Mouse (Mus musculus) liver, embryonic 14.5 days (tissue): ENCODE data around the gene Spag17. TPM values are rescaled to one million over a fixed set of nuclear protein-coding genes. Genes with fewer than 3 reads are reported as not detected.

Experiments
- ATAC-seq: fragments of 200-750 bp; cut with Nextera tagmentation; 2 replicates; pipeline ENCODE4 v1.8.0; 2017; ENCODE audit warnings: moderate number of reproducible peaks, mild to moderate bottlenecking, moderate library complexity; ENCODE audit not compliant: insufficient read depth
- DNase-seq, 3 experiments: peaks; one replicate each; pipeline ENCODE4 v3.0.0-alpha.2; 2012 to 2013; ENCODE audit warnings: low read depth in 3 of 3, low spot score in 3 of 3
- H3K27ac ChIP-seq: fragments of 300-500 bp; sonication (generic); 2 replicates; pipeline ENCODE4 v1.5.1; 2014; ENCODE audit warnings: moderate library complexity, mild to moderate bottlenecking, control low read depth, inconsistent platforms
- H3K27me3 ChIP-seq: fragments of 300-500 bp; sonication (generic); 2 replicates; pipeline ENCODE4 v1.6.1; 2014; ENCODE audit warnings: mild to moderate bottlenecking, low read length, moderate library complexity; ENCODE audit not compliant: control insufficient read depth, insufficient read depth
- H3K36me3 ChIP-seq: fragments of 300-500 bp; sonication (generic); replicated peaks from 2 replicates; pipeline ENCODE4 v1.6.1; 2014; ENCODE audit warnings: low read depth; ENCODE audit not compliant: control insufficient read depth, insufficient read depth
- H3K4me1 ChIP-seq, 2 experiments: fragments of 200-500 bp in 1 of 2; fragments of 300-500 bp in 1 of 2; sonication (generic) in 1 of 2; replicated peaks; 2 replicates each; pipeline ENCODE4 v1.6.1; 2012 to 2014; ENCODE audit warnings: antibody characterized with exemption in 1 of 2, inconsistent platforms in 1 of 2, low read length in 1 of 2; ENCODE audit not compliant: control insufficient read depth in 2 of 2, insufficient read depth in 2 of 2
- H3K4me2 ChIP-seq: fragments of 300-500 bp; sonication (generic); 2 replicates; pipeline ENCODE4 v1.6.1; 2014; ENCODE audit warnings: low read depth, mild to moderate bottlenecking, control low read depth, moderate library complexity
- H3K4me3 ChIP-seq, 2 experiments: fragments of 200-500 bp in 1 of 2; fragments of 300-500 bp in 1 of 2; sonication (generic) in 1 of 2; 2 replicates each; pipeline ENCODE4 v1.5.1; 2012 to 2014; ENCODE audit warnings: low read depth in 2 of 2, low read length in 2 of 2, mild to moderate bottlenecking in 2 of 2, control low read depth in 1 of 2, inconsistent platforms in 1 of 2, moderate library complexity in 1 of 2; ENCODE audit not compliant: insufficient read depth in 1 of 2
- H3K9ac ChIP-seq: fragments of 300-500 bp; sonication (generic); replicated peaks from 2 replicates; pipeline ENCODE4 v1.6.1; 2014; ENCODE audit warnings: mild to moderate bottlenecking, control low read depth, moderate library complexity
- H3K9me3 ChIP-seq: fragments of 300-500 bp; sonication (generic); 2 replicates; pipeline ENCODE4 v1.6.1; 2016; ENCODE audit warnings: low read length, mixed read lengths; ENCODE audit not compliant: control insufficient read depth
- CTCF ChIP-seq: IDR thresholded peaks from 2 replicates; pipeline ENCODE4 v1.5.1; 2016; ENCODE audit warnings: antibody characterized with exemption, low read depth, control low read depth
- EP300 ChIP-seq: IDR thresholded peaks from 2 replicates; pipeline ENCODE4 v1.6.1; 2016; ENCODE audit warnings: antibody characterized with exemption, low read depth
- WGBS: fragments of 180-500 bp; shearing (Covaris S2); extraction: QIAGEN DNeasy Blood & Tissue Kit; methylation state at CpG from one replicate; pipeline ENCODE4 v1.1.7; 2014; ENCODE audit not compliant: insufficient replicate concordance; 5-methylcytosine and 5-hydroxymethylcytosine counted together
- polyA plus RNA-seq, 2 experiments: library from polyadenylated mRNA; depleted of rRNA in 1 of 2; stranded (reverse) in 1 of 2; unstranded in 1 of 2; fragments of >200 nt; fragmentation: Nextera tagmentation in 1 of 2; extraction: Ambion mirVana in 1 of 2; gene quantifications; 2 replicates each; pipeline versions ENCODE4 v1.2.1 to v1.2.3; 2012 to 2014

Gene Spag17
- polyA plus RNA-seq, 2 experiments, result 0.02 to 0.09 TPM

DNA sequence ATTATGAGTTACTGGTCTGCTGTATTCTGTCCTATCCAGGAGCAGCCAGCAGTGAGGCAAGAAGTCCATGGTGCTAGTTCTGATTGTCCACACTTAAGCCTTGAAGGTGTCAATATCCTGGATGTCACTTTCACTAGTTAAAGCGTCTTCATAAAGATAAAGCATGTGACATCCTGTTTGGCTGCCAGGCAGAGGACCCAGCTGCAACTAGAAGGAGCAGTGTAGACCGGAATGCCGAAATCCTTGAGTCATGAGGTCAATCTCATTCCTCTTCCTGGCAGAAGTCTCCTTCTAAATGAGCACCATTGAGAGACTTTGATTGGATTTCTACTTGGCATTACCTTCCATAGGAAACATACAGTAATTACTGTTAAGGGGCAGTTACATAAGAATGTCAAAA lies 295.3 kb downstream of the Spag17 start:
- no peak for ATAC-seq

DNA sequence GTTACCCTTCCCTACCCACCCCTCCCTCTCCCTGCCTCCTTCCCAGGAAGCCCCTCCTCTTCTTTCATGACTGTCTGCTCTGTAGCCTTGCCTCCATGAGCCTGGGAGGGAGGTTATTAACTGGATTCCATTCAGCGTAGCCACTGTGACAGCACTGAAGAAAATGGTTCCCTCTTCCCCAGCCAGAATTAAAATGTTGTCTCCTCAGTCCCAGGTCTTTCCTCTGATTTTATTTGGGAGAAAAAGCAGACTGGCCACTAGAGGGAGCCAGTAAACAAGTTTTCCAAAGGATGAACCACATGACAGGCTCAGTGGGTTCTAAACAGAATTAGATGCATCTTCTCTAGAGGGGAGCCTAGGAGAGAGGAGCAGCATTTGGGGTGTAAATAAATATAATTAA lies 304.2 kb downstream of the Spag17 start:
- no peak overlapping the region for H3K4me3 ChIP-seq
- peak; percentile 39 to 49 (median 42) for DNase-seq
- no peak for ATAC-seq
- H3K4me1 ChIP-seq, result no peaks in the 10 kb centered on the region
- peaks cover 2% of the 10 kb centered on the region for H3K36me3 ChIP-seq
- no peak overlapping the region for H3K4me2 ChIP-seq
- WGBS, result 54% methylated on average over 1 of the region's 1 CpGs
- H3K27me3 ChIP-seq, result no peaks in the 10 kb centered on the region
- H3K9ac ChIP-seq, result no peak overlapping the region
- no peaks in the 10 kb centered on the region for H3K9me3 ChIP-seq
- TF ChIP-seq EP300 (no peak), CTCF (peak; percentile 66)
- H3K27ac ChIP-seq, result no peak overlapping the region

More for the DNA sequence above, 295.3 kb downstream of the Spag17 start:
- TF ChIP-seq EP300 (no peak), CTCF (no peak)
- no peak for DNase-seq
- no peaks in the 10 kb centered on the region for H3K4me1 ChIP-seq
- H3K27me3 ChIP-seq, result no peaks in the 10 kb centered on the region
- H3K27ac ChIP-seq, result no peak overlapping the region
- no peak overlapping the region for H3K9ac ChIP-seq
- H3K4me3 ChIP-seq, result no peak overlapping the region
- H3K36me3 ChIP-seq, result peaks cover 19% of the 10 kb centered on the region
- H3K9me3 ChIP-seq, result no peaks in the 10 kb centered on the region
- no peak overlapping the region for H3K4me2 ChIP-seq
- WGBS, result 68% methylated on average over 3 of the region's 3 CpGs

DNA sequence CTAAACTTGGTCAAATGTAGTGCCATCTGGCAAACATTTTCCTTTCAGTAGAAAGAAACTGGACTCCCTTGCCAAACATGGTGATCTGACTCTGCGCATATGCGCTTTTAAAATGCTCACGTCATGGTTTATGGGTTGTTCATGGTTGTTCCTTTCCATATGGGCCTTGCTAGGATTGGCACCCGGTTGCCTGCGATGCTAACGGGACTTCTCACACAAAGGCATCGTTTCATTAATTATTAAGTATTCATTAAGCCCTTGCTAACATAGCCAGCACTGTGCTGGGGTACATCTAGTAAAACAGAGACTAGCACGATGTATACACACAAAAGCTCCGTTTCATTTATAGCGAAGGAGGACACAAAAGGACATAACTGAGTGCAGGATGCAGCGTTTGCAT lies 304.7 kb downstream of the Spag17 start:
- H3K27me3 ChIP-seq, result no peaks in the 10 kb centered on the region
- no peak for ATAC-seq
- no peaks in the 10 kb centered on the region for H3K9me3 ChIP-seq
- 83% methylated on average over 11 of the region's 11 CpGs for WGBS
- TF ChIP-seq CTCF (no peak), EP300 (no peak)
- no peak overlapping the region for H3K9ac ChIP-seq
- peaks cover 2% of the 10 kb centered on the region for H3K36me3 ChIP-seq
- DNase-seq, result no peak
- no peak overlapping the region for H3K4me3 ChIP-seq
- no peak overlapping the region for H3K4me2 ChIP-seq
- H3K4me1 ChIP-seq, result no peaks in the 10 kb centered on the region
- H3K27ac ChIP-seq, result no peak overlapping the region
